Comparison of ENCODE assay signal across 9 mouse cellular contexts in the genomic region with DNA sequence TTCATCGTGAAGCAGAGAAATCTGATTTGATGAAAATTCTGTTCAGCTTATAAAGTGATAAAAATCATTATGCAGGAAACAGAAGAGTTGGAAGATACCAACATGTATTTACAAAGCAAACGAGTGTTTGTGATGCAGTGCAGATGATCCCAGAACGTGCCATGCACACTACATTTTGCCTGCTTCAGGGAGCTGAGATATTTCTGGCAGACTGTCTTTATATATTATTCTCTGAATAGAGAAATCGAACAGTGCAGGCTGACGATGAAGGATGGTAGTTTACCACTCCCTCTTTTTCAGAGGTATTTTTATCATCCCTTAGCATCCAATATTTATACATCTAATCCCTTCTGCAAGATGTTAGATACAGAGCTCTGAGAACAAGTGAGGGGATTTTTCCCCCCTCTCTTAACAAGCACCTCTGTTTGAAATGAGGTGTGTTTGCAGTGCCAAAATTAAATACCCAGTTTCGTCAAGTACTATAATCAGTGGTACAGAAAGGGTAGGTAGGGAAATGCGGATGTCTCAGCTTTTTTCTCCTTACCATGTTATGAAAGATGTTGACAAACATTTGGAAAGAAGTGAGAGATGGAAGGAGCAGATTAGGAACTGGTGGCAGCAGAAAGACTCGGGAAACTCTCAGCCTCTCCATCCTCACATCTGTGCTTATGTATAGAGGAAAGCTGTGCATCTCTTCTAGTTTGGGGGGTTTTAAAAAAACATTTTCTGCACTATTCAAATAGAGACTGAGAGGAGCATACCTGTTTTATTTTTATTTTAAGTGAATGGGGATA. TPM values are rescaled to one million over a fixed set of nuclear protein-coding genes. Genes with fewer than 3 reads are reported as not detected.
DNase-seq lines count a peak whose midpoint lies in the region; ATAC-seq lines count a peak whose summit lies in the region.
"Had no signal": no experiment of that assay in that cellular context is flagged by ENCODE, and none has a peak within 500 bp of the region (broad histone marks: within the 10 kb centered on the region; RNA-seq: fewer than 3 reads in every experiment).

Gene Robo1, plus strand, starts transcription at position 770 of the 794 bp plus-strand sequence.

- no peak within 1 kb of the TSS for H3K4me2 ChIP-seq in forebrain, embryonic 13.5 days

- intact Hi-C loops in left cerebral cortex, postnatal 36 days (cut with DNase I), result no loop called here

- H3K4me1 ChIP-seq in forebrain, embryonic 13.5 days, result no peaks in the 10 kb centered on the region

- no peak; the same call in 1 of the 2 replicates for ATAC-seq in forebrain, embryonic 13.5 days
- no peak for ATAC-seq in megakaryocyte-erythroid progenitor cell, adult 5-6 weeks (replicated peaks; ENCODE audit: low FRiP score, low TSS enrichment, poor library complexity, severe bottlenecking)

- no peak within 1 kb of the TSS for H3K9ac ChIP-seq in forebrain, embryonic 13.5 days

- no peak within 1 kb of the TSS for H3K27ac ChIP-seq in forebrain, embryonic 13.5 days

- H3K4me3 ChIP-seq in forebrain, embryonic 13.5 days, result no peak within 1 kb of the TSS

- no peaks in the 10 kb centered on the region for H3K27me3 ChIP-seq in forebrain, embryonic 13.5 days

- WGBS in forebrain, embryonic 13.5 days, result 80% methylated on average over 8 of the region's 8 CpGs

- H3K9me3 ChIP-seq in forebrain, embryonic 13.5 days (replicated peaks), result no peaks in the 10 kb centered on the region

- no peaks in the 10 kb centered on the region for H3K36me3 ChIP-seq in forebrain, embryonic 13.5 days (ENCODE audit: poor library complexity, severe bottlenecking)

- peak; percentile 41 for DNase-seq in heart, adult 11 months
- DNase-seq in heart, postnatal 4 days, result no peak
- DNase-seq in adrenal gland, adult 2 months, result no peak
- peak; percentile 6 to 13 for DNase-seq in left cerebral cortex, postnatal 36 days (ENCODE audit: low spot score in 2 of 2)
- no peak for DNase-seq in cerebellum, postnatal 4 days (ENCODE audit: low spot score in 2 of 2)
- DNase-seq in kidney, adult 18-20 months, result no peak

RNA-seq across cellular contexts. Expression of gene Robo1, which starts in this region (rescaled TPM):
- 10 to 100 TPM in 1 of 2 experiments, 1 to 10 TPM in 1; 8.7 to 10.6 TPM for total RNA-seq in heart, postnatal 4 days (2021)
- total RNA-seq in adrenal gland, adult 2 months (2021), result 100 to 1,000 TPM in 1 of 2 experiments, 10 to 100 TPM in 1; 83.7 to 154 TPM
- polyA plus RNA-seq in adrenal gland, adult 2 months (2012; rRNA removed), result 77.3 and 119 TPM in 2 replicates
- polyA plus RNA-seq in forebrain, embryonic 13.5 days (2015; fragmentation: Nextera tagmentation; extraction: Ambion mirVana), result 36.9 and 38.1 TPM in 2 replicates
- total RNA-seq in left cerebral cortex, postnatal 36 days (2021), result 10 to 100 TPM; 50.7 to 69.6 TPM
- not detected in 2 replicates for total RNA-seq in megakaryocyte-erythroid progenitor cell, adult 5-6 weeks (2014; fragmentation: Nextera tagmentation)
- total RNA-seq in megakaryocyte-erythroid progenitor cell, adult 5-6 weeks (2017), result not detected in 2 replicates
- total RNA-seq: monocyte, adult 5-6 weeks had no signal

Comparison
In these comparisons a context has a peak if more than half of its experiments do, and no peak if none do; other contexts are left out.
1. RNA of gene Robo1 (total RNA-seq): 83.7 to 154 TPM in adrenal gland, adult 2 months, 50.7 to 69.6 TPM in left cerebral cortex, postnatal 36 days and 8.7 to 10.6 TPM in heart, postnatal 4 days; not detected in megakaryocyte-erythroid progenitor cell, adult 5-6 weeks; every median in the first group is over 4 times any median in the second.
2. RNA of gene Robo1 (total RNA-seq): 83.7 to 154 TPM in adrenal gland, adult 2 months and 50.7 to 69.6 TPM in left cerebral cortex, postnatal 36 days; 8.7 to 10.6 TPM in heart, postnatal 4 days; every median in the first group is over 4 times any median in the second.
3. DNase-seq: peak in heart, adult 11 months (single experiment) and left cerebral cortex, postnatal 36 days (2 of 2); none in heart, postnatal 4 days (single experiment), adrenal gland, adult 2 months (single experiment), cerebellum, postnatal 4 days (0 of 2) and kidney, adult 18-20 months (single experiment).